ENCODE assay signal across 18 mouse cellular contexts in genomic region chr12:116838611-116839192, GRCm38 (mm10).
"Had no signal": no experiment of that assay in that cellular context is flagged by ENCODE, and none has a peak within 500 bp of the region (broad histone marks: within the 10 kb centered on the region; RNA-seq: fewer than 3 reads in every experiment).

No protein-coding gene starts in this region.

- H3K4me1 ChIP-seq: liver, embryonic 13.5 days; midbrain, embryonic 12.5 days; stomach, embryonic 15.5 days had no signal

- H3K36me3 ChIP-seq: liver, embryonic 13.5 days; midbrain, embryonic 12.5 days; stomach, embryonic 15.5 days had no signal

- H3K4me2 ChIP-seq: liver, embryonic 13.5 days; midbrain, embryonic 12.5 days; stomach, embryonic 15.5 days had no signal

- H3K9me3 ChIP-seq: liver, embryonic 13.5 days; midbrain, embryonic 12.5 days; stomach, embryonic 15.5 days had no signal

- ATAC-seq: inflammation-experienced regulatory T-cells, adult 6 months; intestine, embryonic 16.5 days had no signal

- H3K27me3 ChIP-seq: liver, embryonic 13.5 days; midbrain, embryonic 12.5 days; stomach, embryonic 15.5 days had no signal

- H3K9ac ChIP-seq: liver, embryonic 13.5 days; midbrain, embryonic 12.5 days; stomach, embryonic 15.5 days had no signal

- H3K27ac ChIP-seq: left cerebral cortex, adult 2 months; liver, embryonic 13.5 days; midbrain, embryonic 12.5 days; stomach, embryonic 15.5 days had no signal

- H3K4me3 ChIP-seq: left cerebral cortex, adult 2 months; liver, embryonic 13.5 days; midbrain, embryonic 12.5 days; stomach, embryonic 15.5 days had no signal

- DNase-seq: kidney, adult 18-20 months; kidney, adult 9 months; kidney, postnatal 14 days; kidney, postnatal 4 days; layer of hippocampus, adult 9-11 months; liver, embryonic 13.5 days; lung, adult 2 months; lung, postnatal 14 days; lung, postnatal 4 days; retina, postnatal 1 day; right cerebral cortex, postnatal 25 days; spleen, adult 18-20 months; thymus, postnatal 25 days had no signal
